Mouse (Mus musculus) heart, embryonic 12.5 days (tissue): Measurements from ENCODE around the gene Ly6g6d. TPM values are rescaled to one million over a fixed set of nuclear protein-coding genes. Genes with fewer than 3 reads are reported as not detected.

Experiments
- ATAC-seq: fragments of 200-750 bp; cut with Nextera tagmentation; 2 replicates; pipeline ENCODE4 v1.8.0; 2017; ENCODE audit warnings: moderate TSS enrichment, moderate library complexity; ENCODE audit not compliant: insufficient number of reproducible peaks, low FRiP score
- H3K27ac ChIP-seq: fragments of 300-500 bp; sonication (generic); 2 replicates; pipeline ENCODE4 v1.5.1; 2016; ENCODE audit warnings: mild to moderate bottlenecking, moderate library complexity; ENCODE audit not compliant: poor library complexity, severe bottlenecking
- H3K27me3 ChIP-seq: fragments of 300-500 bp; sonication (generic); replicated peaks from 2 replicates; pipeline ENCODE4 v1.6.1; 2016; ENCODE audit warnings: mild to moderate bottlenecking, moderate library complexity
- H3K36me3 ChIP-seq: fragments of 300-500 bp; sonication (generic); 2 replicates; pipeline ENCODE4 v1.6.1; 2016; ENCODE audit warnings: mild to moderate bottlenecking, moderate library complexity
- H3K4me1 ChIP-seq: fragments of 300-500 bp; sonication (generic); replicated peaks from 2 replicates; pipeline ENCODE4 v1.6.1; 2016; ENCODE audit warnings: mild to moderate bottlenecking
- H3K4me2 ChIP-seq: fragments of 300-500 bp; sonication (generic); 2 replicates; pipeline ENCODE4 v1.6.1; 2016; ENCODE audit warnings: mild to moderate bottlenecking, moderate library complexity
- H3K4me3 ChIP-seq: fragments of 300-500 bp; sonication (generic); 2 replicates; pipeline ENCODE4 v1.5.1; 2016; ENCODE audit warnings: mild to moderate bottlenecking
- H3K9ac ChIP-seq: fragments of 300-500 bp; sonication (generic); 2 replicates; pipeline ENCODE4 v1.6.1; 2016; ENCODE audit warnings: mild to moderate bottlenecking, moderate library complexity
- H3K9me3 ChIP-seq: fragments of 300-500 bp; sonication (generic); replicated peaks from 2 replicates; pipeline ENCODE4 v1.6.1; 2016; ENCODE audit warnings: mild to moderate bottlenecking, moderate library complexity
- WGBS: fragments of 180-500 bp; shearing (Covaris S2); methylation state at CpG from one replicate; pipeline ENCODE4 v1.1.7; 2016; 5-methylcytosine and 5-hydroxymethylcytosine counted together
- polyA plus RNA-seq: library from polyadenylated mRNA; unstranded; fragments of >200 nt; fragmentation: Nextera tagmentation; extraction: Ambion mirVana; gene quantifications from 2 replicates; pipeline ENCODE4 v1.2.1, GENCODE M21; 2016

The Ly6g6d gene
- polyA plus RNA-seq, 1 experiment from 2014 or later, result 1.8 TPM

DNA sequence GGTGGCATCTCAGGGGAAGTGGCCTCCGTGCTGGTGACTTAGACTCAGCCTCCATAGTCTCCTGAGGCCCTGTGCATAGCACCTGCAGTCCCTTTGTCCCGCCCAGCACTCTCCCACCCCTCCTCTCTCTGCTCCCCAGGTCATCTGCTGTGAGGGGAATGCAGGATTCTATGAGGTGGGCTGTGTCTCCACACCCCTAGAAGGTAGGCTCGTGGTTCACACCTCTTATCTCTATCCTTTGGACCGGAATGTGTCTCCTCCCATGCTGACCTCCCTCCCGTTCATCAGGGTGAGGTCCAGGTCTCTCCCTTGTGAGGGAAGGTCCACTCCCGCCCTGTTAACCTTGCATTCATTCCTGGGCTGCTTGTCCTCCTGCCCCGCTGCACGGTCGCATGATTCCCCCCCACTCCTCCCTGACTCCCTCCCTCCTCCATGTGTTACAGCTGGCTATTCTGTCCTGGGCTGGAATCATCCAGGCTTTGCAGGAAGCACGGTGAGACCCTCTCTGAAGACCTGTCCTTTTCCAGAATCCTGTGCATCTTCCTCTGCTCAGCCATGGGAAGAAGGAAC lies 22.4 kb upstream of the Ly6g6d start:
- H3K9ac ChIP-seq, result 0 out of 2 replicates have a peak overlapping the region, but pooled peaks have one; percentile 17
- H3K9me3 ChIP-seq, result no peaks in the 10 kb centered on the region
- no peaks in the 10 kb centered on the region for H3K27me3 ChIP-seq
- no peak overlapping the region for H3K27ac ChIP-seq
- no peak overlapping the region for H3K4me3 ChIP-seq
- peaks cover 86% of the 10 kb centered on the region for H3K36me3 ChIP-seq
- H3K4me2 ChIP-seq, result no peak overlapping the region
- ATAC-seq, result no peak
- WGBS, result 52% methylated on average over 10 of the region's 10 CpGs
- peaks cover 29% of the 10 kb centered on the region for H3K4me1 ChIP-seq

- no peak for ATAC-seq
- no peaks in the 10 kb centered on the region for H3K27me3 ChIP-seq
- no peak overlapping the region for H3K4me2 ChIP-seq
- WGBS, result 88% methylated on average over 12 of the region's 12 CpGs
- no peak overlapping the region for H3K9ac ChIP-seq
- H3K27ac ChIP-seq, result no peak overlapping the region
- peaks cover 96% of the 10 kb centered on the region for H3K36me3 ChIP-seq
- H3K9me3 ChIP-seq, result no peaks in the 10 kb centered on the region
- peaks cover 21% of the 10 kb centered on the region for H3K4me1 ChIP-seq
- no peak overlapping the region for H3K4me3 ChIP-seq
Observed at GRCm38 (mm10) chr17:35097164-35097655, 19.3 kb upstream of the Ly6g6d start.

GRCm38 (mm10) chr17:35096597-35096996 lies 18.7 kb upstream of the Ly6g6d start:
- no peak overlapping the region for H3K27ac ChIP-seq
- 81% methylated on average over 12 of the region's 12 CpGs for WGBS
- ATAC-seq, result no peak
- H3K36me3 ChIP-seq, result peaks cover 96% of the 10 kb centered on the region
- peaks cover 16% of the 10 kb centered on the region for H3K4me1 ChIP-seq
- H3K4me3 ChIP-seq, result no peak overlapping the region
- no peaks in the 10 kb centered on the region for H3K27me3 ChIP-seq
- H3K4me2 ChIP-seq, result no peak overlapping the region
- H3K9ac ChIP-seq, result peak overlapping the region; percentile 38; the same call in 1 of the 2 replicates
- H3K9me3 ChIP-seq, result no peaks in the 10 kb centered on the region

GRCm38 (mm10) chr17:35094475-35095365 lies 16.9 kb upstream of the Ly6g6d start:
- H3K27me3 ChIP-seq, result no peaks in the 10 kb centered on the region
- 72% methylated on average over 15 of the region's 15 CpGs for WGBS
- H3K36me3 ChIP-seq, result peaks cover 90% of the 10 kb centered on the region
- H3K9me3 ChIP-seq, result no peaks in the 10 kb centered on the region
- no peak overlapping the region for H3K4me2 ChIP-seq
- 0 out of 2 replicates have a peak overlapping the region, but pooled peaks have one; percentile 11 for H3K9ac ChIP-seq
- peaks cover 18% of the 10 kb centered on the region for H3K4me1 ChIP-seq
- H3K4me3 ChIP-seq, result no peak overlapping the region
- ATAC-seq, result no peak
- H3K27ac ChIP-seq, result no peak overlapping the region

DNA sequence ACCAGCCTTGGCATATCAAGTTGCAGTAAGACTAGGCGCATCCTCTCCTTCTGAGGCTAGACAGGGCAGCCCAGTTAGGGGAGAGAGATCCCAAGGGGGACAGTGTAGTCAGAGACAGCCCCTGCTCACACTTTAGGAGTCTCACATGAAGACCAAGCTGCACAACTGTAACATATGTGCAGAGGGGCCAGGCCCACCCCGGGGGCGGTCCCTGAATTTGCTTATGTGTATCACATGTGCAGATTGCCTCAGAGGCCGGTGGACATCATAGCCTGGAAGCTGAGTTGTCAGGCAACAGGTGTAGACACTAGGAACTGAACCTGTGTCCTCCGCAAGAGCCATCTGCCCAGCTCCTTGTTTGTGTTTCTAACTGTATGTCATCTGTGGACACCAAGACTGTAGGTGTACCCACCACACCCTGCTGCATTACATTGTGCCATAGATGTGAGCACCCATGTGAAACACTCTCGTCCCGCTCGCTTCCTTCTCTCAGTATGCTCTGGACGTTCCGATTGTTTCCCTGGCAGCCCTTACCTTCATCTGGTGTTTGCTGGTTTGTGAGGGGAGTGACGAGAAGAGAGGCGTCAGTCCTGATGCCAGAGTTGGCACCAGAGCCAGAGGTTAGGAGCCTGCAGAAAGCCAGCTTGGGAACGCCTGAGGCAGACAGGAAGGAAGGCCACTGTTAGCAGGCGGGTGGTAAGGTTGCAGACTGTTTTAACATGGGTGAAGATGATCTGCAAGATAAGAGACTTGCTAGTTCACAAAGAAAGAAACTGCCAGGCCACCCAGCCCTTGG lies 14.7 kb upstream of the Ly6g6d start:
- 89% methylated on average over 14 of the region's 14 CpGs for WGBS
- Histone ChIP-seq H3K9ac (no peak overlapping the region), H3K9me3 (no peaks in the 10 kb centered on the region), H3K27ac (no peak overlapping the region), H3K4me2 (no peak overlapping the region), H3K4me3 (no peak overlapping the region), H3K27me3 (no peaks in the 10 kb centered on the region), H3K4me1 (peaks cover 18% of the 10 kb centered on the region), H3K36me3 (peaks cover 70% of the 10 kb centered on the region)
- ATAC-seq, result no peak

DNA sequence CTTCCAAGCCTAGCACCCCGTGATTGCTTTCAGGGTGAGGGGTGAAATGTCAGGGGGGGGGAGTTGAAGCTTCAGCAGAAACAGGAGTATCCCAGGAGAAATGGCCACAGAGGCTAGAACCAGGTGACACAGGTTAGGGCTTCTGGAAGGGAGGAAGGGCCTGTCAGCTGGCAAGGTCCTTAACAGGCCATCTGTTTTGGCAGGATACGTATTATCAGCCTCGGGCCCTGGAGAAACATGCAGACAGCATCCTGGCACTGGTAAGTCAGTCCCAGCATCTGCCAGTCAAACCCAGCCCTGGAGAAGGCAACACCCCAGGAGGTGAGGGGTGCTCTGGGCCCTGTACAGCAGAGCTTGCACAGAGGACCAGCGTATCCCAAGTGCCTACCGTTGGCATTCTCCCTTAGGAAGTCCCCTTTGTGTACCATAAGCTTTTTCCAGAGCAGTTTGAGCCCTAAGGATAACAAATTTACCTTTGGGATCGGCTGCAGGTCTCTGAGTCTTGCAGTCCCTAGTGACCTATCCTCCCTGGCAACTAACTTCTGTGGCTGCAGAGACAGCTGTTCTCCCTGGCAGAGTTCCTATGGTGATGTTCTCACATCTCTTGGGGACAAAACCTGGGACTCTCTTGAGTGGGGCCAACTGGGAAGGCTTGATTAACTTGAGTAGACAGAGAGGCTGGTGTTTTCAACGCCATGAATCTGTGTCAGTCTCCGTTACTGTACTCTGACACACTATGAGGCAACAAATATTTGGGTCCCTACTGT lies 12.5 kb upstream of the Ly6g6d start:
- Histone ChIP-seq H3K9me3 (no peaks in the 10 kb centered on the region), H3K4me3 (peak overlapping the region; percentile 71), H3K9ac (peak overlapping the region; percentile 89), H3K4me2 (peak overlapping the region; percentile 72), H3K27ac (no peak overlapping the region; the same call in 1 of the 2 replicates), H3K4me1 (peaks cover 22% of the 10 kb centered on the region), H3K36me3 (peaks cover 47% of the 10 kb centered on the region), H3K27me3 (no peaks in the 10 kb centered on the region)
- ATAC-seq, result no peak
- WGBS, result 63% methylated on average over 8 of the region's 8 CpGs

GRCm38 (mm10) chr17:35088825-35089644 lies 11.2 kb upstream of the Ly6g6d start, which contains the start of gene Abhd16a:
Gene Abhd16a (plus strand): TSS chr17:35089263.
- Histone ChIP-seq H3K27ac (peak within 1 kb of the TSS; percentile 94), H3K4me2 (peak within 1 kb of the TSS; percentile 72), H3K9me3 (no peaks in the 10 kb centered on the region), H3K36me3 (peaks cover 35% of the 10 kb centered on the region), H3K4me3 (peak within 1 kb of the TSS; percentile 71), H3K9ac (peak within 1 kb of the TSS; percentile 89), H3K27me3 (no peaks in the 10 kb centered on the region), H3K4me1 (peaks cover 19% of the 10 kb centered on the region)
- ATAC-seq, result peak; percentile 97
- 3% methylated on average over 65 of the region's 67 CpGs for WGBS

DNA sequence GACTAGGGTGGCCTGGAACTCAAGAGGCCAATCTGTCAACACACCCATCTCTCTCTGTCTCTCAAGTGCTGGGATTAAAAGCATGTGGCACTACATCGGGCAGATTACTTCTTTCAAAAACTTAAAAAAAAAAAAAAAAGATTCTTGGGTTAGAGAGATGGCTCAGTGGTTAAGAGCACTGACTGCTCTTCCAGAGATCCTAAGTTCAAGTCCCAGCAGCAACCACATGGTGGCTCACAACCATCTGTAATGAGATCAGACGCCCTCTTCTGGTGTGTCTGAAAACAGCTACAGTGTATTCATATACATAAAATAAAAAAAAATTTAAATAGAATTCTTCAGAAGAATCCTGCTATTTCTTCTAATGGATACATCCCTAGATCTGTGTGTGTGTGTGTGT lies 10.3 kb upstream of the Ly6g6d start:
- 31% methylated on average over 2 of the region's 2 CpGs for WGBS
- Histone ChIP-seq H3K36me3 (peaks cover 28% of the 10 kb centered on the region), H3K27me3 (no peaks in the 10 kb centered on the region), H3K4me2 (no peak overlapping the region), H3K4me3 (no peak overlapping the region), H3K9me3 (no peaks in the 10 kb centered on the region), H3K27ac (no peak overlapping the region), H3K9ac (no peak overlapping the region), H3K4me1 (peaks cover 19% of the 10 kb centered on the region)
- no peak for ATAC-seq

DNA sequence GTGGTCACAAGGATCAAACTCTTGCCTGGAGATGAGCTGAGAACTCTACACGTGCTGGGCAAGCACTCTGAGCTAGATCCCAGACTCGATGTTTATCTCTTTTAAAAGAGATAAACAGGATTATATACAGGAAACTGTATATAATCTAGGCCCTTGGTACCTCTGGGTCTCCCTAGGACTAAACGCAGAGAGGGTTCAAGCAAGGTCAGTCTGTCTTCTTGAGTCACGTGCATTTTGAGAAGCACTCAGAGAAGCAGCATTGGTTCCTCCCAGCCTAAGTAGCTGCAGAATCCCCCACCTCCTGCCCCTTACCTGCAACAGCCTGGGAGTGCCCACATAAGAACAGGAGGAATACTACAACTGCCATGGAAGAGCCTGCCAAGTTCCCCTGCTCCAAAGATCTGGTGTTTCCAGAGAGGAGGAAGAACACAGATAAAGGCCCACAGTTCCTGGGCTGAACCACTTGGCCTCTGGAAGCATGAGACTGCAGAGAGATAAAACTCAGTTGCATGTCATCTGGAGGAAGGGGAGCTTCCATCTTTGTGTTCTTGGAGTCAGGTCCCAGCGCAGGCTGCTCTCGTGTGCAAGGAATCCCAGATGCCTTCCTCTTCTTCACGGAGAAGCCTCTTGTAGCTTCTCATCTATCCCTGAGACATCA lies 7.5 kb upstream of the Ly6g6d start, which contains the start of gene Ly6g6f:
Ly6g6f (minus strand) TSS at position 403 of the 658 bp plus-strand sequence.
- H3K36me3 ChIP-seq, result 0 out of 2 replicates have a peak, but pooled peaks cover 1% of the 10 kb centered on the region
- no peak within 1 kb of the TSS for H3K4me2 ChIP-seq
- 49% methylated on average over 7 of the region's 7 CpGs for WGBS
- ATAC-seq, result no peak
- no peak within 1 kb of the TSS for H3K27ac ChIP-seq
- H3K27me3 ChIP-seq, result 0 out of 2 replicates have a peak, but pooled peaks cover 9% of the 10 kb centered on the region
- H3K9me3 ChIP-seq, result no peaks in the 10 kb centered on the region
- peaks cover 18% of the 10 kb centered on the region for H3K4me1 ChIP-seq
- H3K4me3 ChIP-seq, result no peak within 1 kb of the TSS
- peak within 1 kb of the TSS; percentile 6; the same call in 1 of the 2 replicates for H3K9ac ChIP-seq
